Mouse (Mus musculus) T-helper 2 cell (primary cell): Measurements from ENCODE around the gene Rcsd1.
"Not testable (repeated sequence)": the region's sequence is repeated elsewhere in the genome, so short reads cannot be mapped to it uniquely, and the experiment has no call there.

ENCODE experiments used
- in situ Hi-C: fragments of 300-600 bp; cut with MboI, MseI; formaldehyde crosslinking; loops from one replicate; pipeline ENCODE4 v1.15.1; 2025; ENCODE audit warnings: high pct_unique_total_duplicates

Gene Rcsd1

DNA sequence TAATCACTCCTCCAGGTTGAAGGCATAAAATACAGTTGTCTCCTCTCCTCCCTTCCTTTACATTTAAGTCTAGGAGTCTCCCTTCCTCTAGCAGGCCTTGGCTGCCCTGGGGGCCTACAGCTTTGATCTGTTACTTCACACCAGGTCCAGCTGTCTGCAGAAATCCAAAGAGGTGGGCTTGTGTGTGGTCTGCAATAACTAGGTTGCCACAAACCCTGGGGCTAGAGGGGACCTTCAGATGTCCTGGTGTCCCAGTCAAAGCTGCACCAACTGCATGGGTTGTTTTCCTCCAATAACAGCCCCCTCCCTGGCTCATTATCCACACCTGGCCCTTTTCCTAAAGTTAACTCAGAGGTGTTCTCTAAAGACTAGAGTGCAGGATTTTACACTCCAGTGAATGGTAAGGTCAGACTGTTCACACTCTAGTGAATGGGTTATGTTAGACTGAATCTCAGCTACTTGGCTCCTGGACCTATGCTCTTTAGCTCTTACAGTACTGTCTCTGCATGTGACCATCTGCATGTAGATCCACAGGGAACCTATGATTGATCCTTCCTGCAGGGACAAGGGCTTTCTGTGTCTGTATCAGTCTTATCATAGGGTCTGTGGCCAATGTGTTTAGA is 14.1 kb downstream of the Rcsd1 start:
- in situ Hi-C loops: no loop called here

DNA sequence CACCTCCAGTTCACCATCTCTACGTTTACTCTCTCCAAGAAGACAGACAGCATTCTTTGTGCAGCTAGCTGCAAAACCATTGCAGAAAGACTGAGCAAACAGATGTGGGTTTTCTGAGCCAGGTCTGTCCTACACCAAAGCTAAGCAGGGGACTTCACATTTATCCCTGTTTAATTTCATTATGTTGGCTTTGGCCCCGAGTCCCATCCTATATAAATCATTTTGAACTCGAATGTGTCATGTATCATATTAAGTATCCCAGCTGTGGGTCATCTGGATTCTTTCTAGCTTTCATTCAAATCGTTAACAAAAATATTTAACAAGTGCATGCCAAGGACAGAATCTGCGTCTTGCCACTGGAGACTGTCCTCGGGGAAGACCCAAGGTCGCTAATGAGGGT is 15.7 kb downstream of the Rcsd1 start:
- in situ Hi-C loops: no loop called here

DNA sequence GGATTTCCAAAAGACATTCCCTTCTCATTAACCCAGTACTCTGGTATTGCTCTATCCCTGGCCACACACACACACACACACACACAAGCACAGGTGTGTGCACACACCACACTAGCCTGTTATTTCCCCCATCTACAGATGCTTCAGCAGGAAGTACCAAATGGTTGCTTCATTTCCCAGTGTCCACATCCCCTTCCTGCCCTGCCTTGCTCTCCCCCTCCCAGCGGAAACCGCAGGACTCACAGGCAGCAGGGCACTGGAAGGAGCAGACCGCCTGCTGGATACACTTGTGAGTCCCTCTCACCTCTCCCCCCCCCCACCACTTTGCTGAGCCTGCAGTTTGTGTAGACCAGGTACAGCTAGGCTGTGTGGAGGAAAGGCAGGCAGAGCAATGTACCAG is 18.0 kb downstream of the Rcsd1 start:
- in situ Hi-C loops: no loop called here

DNA sequence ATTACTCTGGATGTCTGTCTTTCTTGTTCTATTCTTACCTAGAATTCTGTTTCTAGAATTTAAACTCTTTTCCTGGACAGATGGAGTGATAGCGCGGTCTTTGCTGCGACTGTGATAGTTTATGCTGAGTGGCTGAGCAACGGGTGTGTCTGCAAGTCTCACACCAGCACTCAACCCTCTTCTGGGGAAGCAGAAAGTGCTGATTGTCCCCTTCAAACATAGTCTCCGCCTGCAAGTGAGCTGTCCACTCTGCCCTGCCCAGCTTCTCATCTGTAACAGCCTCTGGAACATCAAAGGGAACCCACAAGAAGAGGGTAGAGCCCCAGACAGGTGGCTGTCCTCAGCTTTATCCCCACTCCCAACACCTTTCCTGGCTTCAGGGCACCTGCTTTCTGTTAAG is 19.7 kb downstream of the Rcsd1 start:
- in situ Hi-C loops: no loop called here

GRCm38 (mm10) chr1:165687861-165688260 is 21.7 kb downstream of the Rcsd1 start:
- in situ Hi-C loops: no loop called here

- in situ Hi-C loops: no loop called here
Measured at GRCm38 (mm10) chr1:165686963-165687362, 22.6 kb downstream of the Rcsd1 start.

DNA sequence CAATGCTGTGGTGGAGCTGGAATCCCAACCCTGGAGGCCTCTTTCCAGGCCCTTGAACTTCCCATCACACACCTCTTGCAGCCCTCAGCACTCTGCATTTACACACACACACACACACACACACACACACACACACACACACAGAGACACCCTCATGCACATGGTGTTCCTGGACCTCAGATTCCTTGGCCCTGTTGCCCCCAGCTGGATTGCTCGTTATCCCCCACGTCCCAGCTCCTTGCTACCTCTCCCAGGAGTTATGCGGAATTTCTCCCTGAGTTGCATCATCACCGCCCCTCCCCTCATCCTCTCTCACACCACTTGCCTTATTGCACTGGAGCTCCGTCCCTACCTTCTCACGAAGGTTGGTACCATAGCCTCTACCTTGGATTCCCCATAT is 23.2 kb downstream of the Rcsd1 start:
- in situ Hi-C loops: no loop called here

GRCm38 (mm10) chr1:165684261-165685203 is 25.0 kb downstream of the Rcsd1 start:
- in situ Hi-C loops: no loop called here

DNA sequence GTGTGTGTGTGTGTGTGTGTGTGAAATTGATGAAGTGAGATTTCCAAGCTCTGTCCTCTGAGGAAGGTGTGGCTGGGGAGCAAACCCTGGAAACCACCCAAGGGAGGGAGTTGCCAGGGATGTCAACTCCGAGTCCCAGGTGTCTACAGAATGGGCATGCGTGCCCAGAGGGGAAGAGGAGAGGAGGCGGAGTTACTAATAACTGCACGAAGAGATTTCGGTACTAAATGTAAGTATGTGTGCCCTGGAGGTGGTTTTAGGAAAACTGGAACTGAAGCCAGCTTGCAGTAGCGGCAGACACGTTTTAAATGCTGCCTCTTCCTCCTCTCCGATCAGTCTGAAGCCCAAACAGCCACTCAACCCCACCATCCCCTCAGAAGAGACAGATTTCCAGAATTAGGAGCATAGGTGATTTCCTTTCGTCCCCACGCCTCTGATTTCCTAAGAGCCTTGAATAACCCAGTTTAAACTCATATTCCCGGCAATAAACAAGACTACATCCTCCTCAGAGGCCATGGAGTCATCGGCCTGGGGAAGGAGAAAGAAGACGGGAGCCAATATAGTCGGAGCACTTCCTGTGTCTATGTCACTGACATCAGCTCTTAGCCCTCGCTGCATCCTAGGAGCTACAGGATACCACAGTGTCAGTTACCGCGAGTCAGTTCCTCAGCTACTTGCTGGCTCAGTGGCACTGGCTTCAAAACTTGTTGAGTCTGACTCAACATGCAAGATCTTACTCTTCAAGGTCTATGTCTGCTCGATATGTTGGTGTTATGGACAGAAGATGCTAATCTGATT is 27.3 kb downstream of the Rcsd1 start:
- in situ Hi-C loops: no loop called here

GRCm38 (mm10) chr1:165681045-165681794 is 28.3 kb downstream of the Rcsd1 start:
- in situ Hi-C loops: no loop called here

GRCm38 (mm10) chr1:165680086-165680485 is 29.5 kb downstream of the Rcsd1 start:
- in situ Hi-C loops: not testable (repeated sequence)

GRCm38 (mm10) chr1:165679618-165679997 is 29.9 kb downstream of the Rcsd1 start:
- in situ Hi-C loops: no loop called here

DNA sequence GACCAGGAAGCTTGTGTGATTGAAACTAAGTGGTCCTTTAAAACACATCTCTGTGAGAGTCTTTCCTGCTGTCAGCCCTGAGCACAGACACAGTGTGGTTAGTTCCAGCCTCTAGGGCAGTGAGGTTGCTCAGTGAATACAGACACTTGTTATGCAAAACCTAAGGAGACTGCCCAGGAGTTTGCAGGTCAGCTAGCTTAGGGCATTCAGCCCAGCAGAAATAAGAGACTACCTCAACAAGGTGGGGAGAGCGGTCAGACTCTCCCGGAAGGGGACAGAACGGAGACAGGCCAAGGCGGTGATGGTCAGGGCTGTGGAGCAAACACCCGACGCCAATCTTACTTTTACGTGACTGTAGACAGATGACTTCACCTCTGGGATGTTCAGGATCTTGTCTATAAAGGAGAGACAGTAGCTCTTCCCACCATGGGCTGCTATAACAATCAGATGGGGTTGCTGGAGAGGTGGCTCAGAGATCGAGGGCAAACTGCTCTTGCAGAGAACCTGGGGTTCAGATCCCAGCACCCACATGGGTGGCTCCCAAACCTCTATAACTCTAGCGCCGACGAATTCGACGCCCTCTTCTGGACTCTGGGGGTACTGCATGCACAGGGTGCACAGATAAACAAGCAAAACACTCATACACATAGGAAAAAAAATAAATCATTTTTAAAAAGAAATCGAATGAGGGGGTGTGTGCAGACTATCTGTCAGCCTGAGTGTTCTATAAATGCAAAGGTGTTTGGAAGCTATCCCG is 30.5 kb downstream of the Rcsd1 start:
- in situ Hi-C loops: no loop called here

DNA sequence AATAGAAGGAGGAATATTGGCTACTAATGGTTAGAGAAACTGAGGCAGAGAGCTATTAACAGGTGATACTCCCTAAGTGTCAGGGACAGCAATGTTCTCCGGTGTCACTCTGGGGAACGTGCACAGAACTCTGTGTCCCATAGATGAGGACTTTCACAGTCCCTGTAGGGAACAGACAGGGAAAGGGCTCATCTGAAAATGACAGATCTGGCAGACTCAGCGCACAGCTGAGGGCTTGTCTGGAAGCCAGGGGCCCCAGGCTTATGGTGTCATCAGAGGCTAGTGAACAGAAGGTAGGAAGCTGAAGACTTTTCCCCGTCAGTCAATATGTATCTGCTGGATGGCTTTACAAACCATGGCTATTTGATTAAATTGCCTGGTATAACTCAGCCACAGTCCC is 32.0 kb downstream of the Rcsd1 start:
- in situ Hi-C loops: no loop called here

DNA sequence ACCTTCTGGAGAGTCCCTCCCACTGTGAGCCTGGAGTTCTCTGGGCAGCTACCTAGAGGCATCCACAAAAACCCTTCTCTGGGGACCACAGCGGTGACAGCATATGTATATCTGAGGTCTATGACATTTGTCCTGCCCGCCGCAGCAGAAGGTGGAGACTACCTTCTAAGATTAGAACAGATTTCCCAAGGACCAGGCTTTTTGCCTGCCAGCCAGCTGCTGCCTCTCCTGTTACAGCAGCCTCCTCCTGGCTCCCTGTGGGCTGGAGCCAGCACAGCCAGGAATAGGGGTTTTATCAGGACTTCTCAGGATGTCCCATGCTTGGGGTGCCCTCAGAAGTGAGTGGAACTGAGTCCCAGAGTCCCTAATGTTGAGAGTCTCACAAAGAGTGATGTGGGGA is 32.6 kb downstream of the Rcsd1 start:
- in situ Hi-C loops: no loop called here

- in situ Hi-C loops: no loop called here
Measured at GRCm38 (mm10) chr1:165675167-165675566, 34.4 kb downstream of the Rcsd1 start.

GRCm38 (mm10) chr1:165672355-165672754 is 37.2 kb downstream of the Rcsd1 start:
- in situ Hi-C loops: no loop called here

GRCm38 (mm10) chr1:165670056-165670455 is 39.5 kb downstream of the Rcsd1 start:
- in situ Hi-C loops: no loop called here

- in situ Hi-C loops: no loop called here
Measured at GRCm38 (mm10) chr1:165668904-165669303, 40.7 kb downstream of the Rcsd1 start.

DNA sequence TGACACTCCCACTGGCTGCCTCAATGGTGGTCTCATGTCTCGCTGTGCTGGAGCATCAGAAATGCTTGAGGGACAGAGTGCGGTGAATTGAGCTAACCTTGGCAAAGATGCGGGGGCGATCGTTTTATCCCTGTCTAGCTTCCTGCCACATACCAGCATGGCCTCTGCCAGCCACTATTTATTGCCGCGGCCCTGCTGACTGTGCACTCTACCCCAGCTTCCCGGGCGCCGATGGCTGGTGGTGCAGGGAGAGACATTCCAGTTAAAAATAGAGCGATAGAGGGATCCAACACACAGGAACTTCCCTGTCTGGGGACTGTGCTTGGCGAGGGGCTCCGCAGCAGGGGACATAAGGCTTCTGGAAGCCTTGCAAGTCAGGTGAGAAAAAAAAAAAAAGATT is 42.2 kb downstream of the Rcsd1 start:
- in situ Hi-C loops: no loop called here

GRCm38 (mm10) chr1:165666944-165667343 is 42.6 kb downstream of the Rcsd1 start:
- in situ Hi-C loops: no loop called here
